In the genomic region with DNA sequence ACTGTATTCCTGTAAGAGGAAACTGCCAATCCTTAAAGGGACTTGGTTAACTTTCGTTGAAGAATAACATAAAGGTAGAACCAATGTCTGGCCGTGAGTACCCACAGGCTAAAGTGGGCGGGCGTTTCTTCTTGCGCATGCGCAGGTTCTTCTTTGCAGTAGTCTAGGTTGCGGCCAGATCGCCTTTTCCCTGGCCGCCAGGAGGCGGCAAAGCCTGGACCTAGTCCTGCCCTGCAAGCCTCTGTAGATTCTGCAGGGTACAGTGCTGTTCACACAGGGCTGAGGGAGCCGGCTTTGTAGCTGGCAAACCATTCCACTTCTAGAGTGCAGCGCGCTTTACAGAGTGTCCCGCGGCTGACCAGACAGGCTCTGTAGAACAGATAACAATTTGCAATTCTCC, we compare ENCODE assay signal across 8 mouse cellular contexts. TPM values are rescaled to one million over a fixed set of nuclear protein-coding genes. Genes with fewer than 3 reads are reported as not detected.
DNase-seq lines count a peak whose midpoint lies in the region; ATAC-seq lines count a peak whose summit lies in the region.

No protein-coding gene starts in this region.

- peaks cover 41% of the 10 kb centered on the region for H3K36me3 ChIP-seq in forebrain, embryonic 10.5 days (replicated peaks)
- H3K36me3 ChIP-seq in heart, embryonic 14.5 days (ENCODE audit: control insufficient read depth, insufficient read depth, low read length) = peaks cover 43% of the 10 kb centered on the region
- peaks cover 15% of the 10 kb centered on the region; the same call in 1 of the 2 replicates for H3K36me3 ChIP-seq in liver, embryonic 11.5 days (ENCODE audit: control insufficient read depth, insufficient read depth, low read length)
- peaks cover 27% of the 10 kb centered on the region for H3K36me3 ChIP-seq in stomach, embryonic 14.5 days (ENCODE audit: control insufficient read depth, insufficient read depth, low read length)

- WGBS in forebrain, embryonic 10.5 days = 12% methylated on average over 15 of the region's 15 CpGs
- 4% methylated on average over 15 of the region's 15 CpGs for WGBS in heart, embryonic 14.5 days
- WGBS in liver, embryonic 11.5 days = 11% methylated on average over 15 of the region's 15 CpGs
- WGBS in stomach, embryonic 14.5 days = 7% methylated on average over 15 of the region's 15 CpGs

- peak overlapping the region; percentile 46 for H3K4me2 ChIP-seq in heart, embryonic 14.5 days (ENCODE audit: low read length)
- peak overlapping the region; percentile 11; the same call in 1 of the 2 replicates for H3K4me2 ChIP-seq in liver, embryonic 11.5 days
- H3K4me2 ChIP-seq in stomach, embryonic 14.5 days (replicated peaks; ENCODE audit: low read depth, low read length) = no peak overlapping the region

- no peak overlapping the region for H3K27ac ChIP-seq in forebrain, embryonic 10.5 days
- H3K27ac ChIP-seq in heart, embryonic 14.5 days (replicated peaks in 1 of 2; ENCODE audit: control insufficient read depth in 1 of 2, insufficient read depth in 1 of 2, low read depth in 2 of 2, low read length in 2 of 2) = 0 out of 4 replicates have a peak overlapping the region, but pooled peaks of 1 of the 2 experiments have one; percentile 26
- no peak overlapping the region for H3K27ac ChIP-seq in liver, embryonic 11.5 days (ENCODE audit: low read depth, low read length)
- H3K27ac ChIP-seq in stomach, embryonic 14.5 days (ENCODE audit: low read length) = no peak overlapping the region

- no peak overlapping the region; the same call in 1 of the 2 replicates for H3K9ac ChIP-seq in heart, embryonic 14.5 days (ENCODE audit: low read length)
- no peak overlapping the region for H3K9ac ChIP-seq in liver, embryonic 11.5 days (ENCODE audit: low read depth, low read length)
- H3K9ac ChIP-seq in stomach, embryonic 14.5 days (replicated peaks; ENCODE audit: low read depth, low read length) = no peak overlapping the region

- H3K4me3 ChIP-seq in forebrain, embryonic 10.5 days = no peak overlapping the region
- no peak overlapping the region for H3K4me3 ChIP-seq in heart, embryonic 14.5 days (ENCODE audit: control insufficient read depth in 1 of 2, insufficient read depth in 1 of 2, low read depth in 1 of 2, low read length in 2 of 2)
- no peak overlapping the region for H3K4me3 ChIP-seq in liver, embryonic 11.5 days (ENCODE audit: low read depth, low read length)
- H3K4me3 ChIP-seq in stomach, embryonic 14.5 days (ENCODE audit: low read depth, low read length) = no peak overlapping the region

- H3K27me3 ChIP-seq in forebrain, embryonic 10.5 days (ENCODE audit: poor library complexity, severe bottlenecking) = no peaks in the 10 kb centered on the region
- H3K27me3 ChIP-seq in heart, embryonic 14.5 days (ENCODE audit: control insufficient read depth, insufficient read depth, low read length) = no peaks in the 10 kb centered on the region
- no peaks in the 10 kb centered on the region for H3K27me3 ChIP-seq in liver, embryonic 11.5 days (replicated peaks; ENCODE audit: control insufficient read depth, insufficient read depth, low read length)
- no peaks in the 10 kb centered on the region for H3K27me3 ChIP-seq in stomach, embryonic 14.5 days (ENCODE audit: control insufficient read depth, insufficient read depth, low read length)

- H3K4me1 ChIP-seq in forebrain, embryonic 10.5 days = peaks cover 14% of the 10 kb centered on the region
- peaks cover 8 to 12% of the 10 kb centered on the region in 2 experiments for H3K4me1 ChIP-seq in heart, embryonic 14.5 days (ENCODE audit: control insufficient read depth in 2 of 2, insufficient read depth in 2 of 2, low read length in 2 of 2)
- 0 out of 2 replicates have a peak, but pooled peaks cover 5% of the 10 kb centered on the region for H3K4me1 ChIP-seq in liver, embryonic 11.5 days (replicated peaks; ENCODE audit: control insufficient read depth, insufficient read depth, low read length)
- no peaks in the 10 kb centered on the region for H3K4me1 ChIP-seq in stomach, embryonic 14.5 days (ENCODE audit: control insufficient read depth, insufficient read depth, low read length)

- no peaks in the 10 kb centered on the region for H3K9me3 ChIP-seq in forebrain, embryonic 10.5 days
- H3K9me3 ChIP-seq in heart, embryonic 14.5 days (ENCODE audit: control insufficient read depth, low read length) = no peaks in the 10 kb centered on the region
- no peaks in the 10 kb centered on the region for H3K9me3 ChIP-seq in liver, embryonic 11.5 days (ENCODE audit: control insufficient read depth, low read length)
- no peaks in the 10 kb centered on the region for H3K9me3 ChIP-seq in stomach, embryonic 14.5 days (ENCODE audit: control insufficient read depth, low read depth, low read length)

- ATAC-seq in heart, embryonic 14.5 days (ENCODE audit: insufficient number of reproducible peaks, insufficient read depth, low FRiP score, low read depth) = peak; percentile 87
- peak; percentile 83 for ATAC-seq in liver, embryonic 11.5 days (replicated peaks; ENCODE audit: low FRiP score)
- peak; percentile 95 for ATAC-seq in stomach, embryonic 14.5 days (ENCODE audit: insufficient number of reproducible peaks, insufficient read depth, low FRiP score, low read depth)

- DNase-seq in A20 (ENCODE audit: low read depth, low spot score) = peak; percentile 77
- peak; percentile 81 for DNase-seq in c-Kit-positive CD71-negative TER-119-negative erythroid progenitor cells, embryonic 14.5 days (ENCODE audit: low read depth)
- peak; percentile 88 for DNase-seq in forebrain, embryonic 10.5 days (ENCODE audit: extremely low spot score, low spot score)
- DNase-seq in kidney, postnatal 10 days = peak; percentile 96
- DNase-seq in liver, embryonic 11.5 days (ENCODE audit: low spot score) = peak; percentile 82
- peak; percentile 84 for DNase-seq in neural tube, embryonic 10.5 days (ENCODE audit: extremely low spot score, low spot score)

RNA-seq across cellular contexts. Expression of gene Map2k3, which starts 22.0 kb away (rescaled TPM):
- polyA plus RNA-seq in forebrain, embryonic 10.5 days (2016; fragmentation: Nextera tagmentation; extraction: Ambion mirVana) = 67.0 and 73.2 TPM in 2 replicates
- polyA plus RNA-seq in heart, embryonic 14.5 days (2014; fragmentation: Nextera tagmentation; extraction: Ambion mirVana) = 59.2 and 62.6 TPM in 2 replicates
- polyA plus RNA-seq in liver, embryonic 11.5 days (2014; fragmentation: Nextera tagmentation; extraction: Ambion mirVana) = 132 and 136 TPM in 2 replicates
- polyA plus RNA-seq in stomach, embryonic 14.5 days (2014; fragmentation: Nextera tagmentation; extraction: Ambion mirVana) = 79.7 and 80.0 TPM in 2 replicates

RNA-seq across cellular contexts. Expression of gene Natd1, which starts 39.3 kb away (rescaled TPM):
- polyA plus RNA-seq in forebrain, embryonic 10.5 days (2016; fragmentation: Nextera tagmentation; extraction: Ambion mirVana) = 20.1 and 23.0 TPM in 2 replicates
- polyA plus RNA-seq in heart, embryonic 14.5 days (2014; fragmentation: Nextera tagmentation; extraction: Ambion mirVana) = 20.4 and 21.1 TPM in 2 replicates
- 11.2 and 13.3 TPM in 2 replicates for polyA plus RNA-seq in liver, embryonic 11.5 days (2014; fragmentation: Nextera tagmentation; extraction: Ambion mirVana)
- 14.7 and 16.7 TPM in 2 replicates for polyA plus RNA-seq in stomach, embryonic 14.5 days (2014; fragmentation: Nextera tagmentation; extraction: Ambion mirVana)
